Mouse (Mus musculus) frontal cortex, adult (tissue): ENCODE measurements around the gene Zfp14.

ENCODE experiments used
- ATAC-seq: cut with Nextera tagmentation; 2 replicates; pipeline ENCODE4 v1.9.2; 2017; ENCODE audit warnings: mild to moderate bottlenecking, moderate library complexity, mixed read lengths; ENCODE audit not compliant: low TSS enrichment

The Zfp14 gene

GRCm38 (mm10) chr7:30050882-30051548, at the start of gene Zfp14:
Gene Zfp14 (minus strand): TSS chr7:30051380.
- ATAC-seq: peak; percentile 99

GRCm38 (mm10) chr7:30099297-30099696, 48.1 kb upstream of the Zfp14 start:
- peak; percentile 27; the same call in 1 of the 2 replicates for ATAC-seq

GRCm38 (mm10) chr7:30095551-30096125, 44.5 kb upstream of the Zfp14 start:
- no peak for ATAC-seq

- ATAC-seq: peak; percentile 69
These were observed 43.7 kb upstream of the Zfp14 start, which contains the start of gene Zfp260 for GRCm38 (mm10) chr7:30094646-30095429. Gene Zfp260 (plus strand): TSS chr7:30094777.

GRCm38 (mm10) chr7:30093918-30094415, 42.8 kb upstream of the Zfp14 start:
- no peak for ATAC-seq

- no peak for ATAC-seq
These were observed 41.5 kb upstream of the Zfp14 start for GRCm38 (mm10) chr7:30092666-30093065.

GRCm38 (mm10) chr7:30090970-30091585, 39.9 kb upstream of the Zfp14 start:
- ATAC-seq: no peak

GRCm38 (mm10) chr7:30090092-30090969, 39.2 kb upstream of the Zfp14 start, which contains the start of the genes Gm26920 and Zfp566:
Gene Gm26920 (minus strand): TSS chr7:30090410.
Gene Zfp566 (minus strand): TSS chr7:30090527.
- ATAC-seq: peak; percentile 85

GRCm38 (mm10) chr7:30089405-30089804, 38.2 kb upstream of the Zfp14 start:
- no peak for ATAC-seq

- ATAC-seq: peak; percentile 24; the same call in 1 of the 2 replicates
These were observed 35.3 kb upstream of the Zfp14 start for GRCm38 (mm10) chr7:30086524-30086923.

GRCm38 (mm10) chr7:30072146-30073028, 21.2 kb upstream of the Zfp14 start, which contains the start of gene Zfp82:
Gene Zfp82 (minus strand): TSS chr7:30072900.
- ATAC-seq: peak; percentile 97

GRCm38 (mm10) chr7:30064622-30065021, 13.4 kb upstream of the Zfp14 start:
- no peak for ATAC-seq

- ATAC-seq: no peak
These were observed 11.3 kb upstream of the Zfp14 start for GRCm38 (mm10) chr7:30062478-30062877.

- no peak for ATAC-seq
These were observed 9.2 kb upstream of the Zfp14 start for GRCm38 (mm10) chr7:30060341-30060740.

- ATAC-seq: no peak
These were observed 2.4 kb upstream of the Zfp14 start for GRCm38 (mm10) chr7:30053591-30053990.

- ATAC-seq: no peak
These were observed 3.1 kb downstream of the Zfp14 start for GRCm38 (mm10) chr7:30048126-30048525.

- ATAC-seq: no peak
These were observed 6.8 kb downstream of the Zfp14 start for GRCm38 (mm10) chr7:30044354-30044753.

- ATAC-seq: no peak
These were observed 16.8 kb downstream of the Zfp14 start for GRCm38 (mm10) chr7:30034331-30034730.

GRCm38 (mm10) chr7:30031379-30031778, 19.8 kb downstream of the Zfp14 start:
- no peak for ATAC-seq

GRCm38 (mm10) chr7:30030677-30031076, 20.5 kb downstream of the Zfp14 start:
- ATAC-seq: no peak
